Mouse (Mus musculus): ENCODE data around the gene Celf5.
A peak's percentile ranks its signal among the peaks of the same experiment; 100 is the strongest.

The Celf5 gene

DNA sequence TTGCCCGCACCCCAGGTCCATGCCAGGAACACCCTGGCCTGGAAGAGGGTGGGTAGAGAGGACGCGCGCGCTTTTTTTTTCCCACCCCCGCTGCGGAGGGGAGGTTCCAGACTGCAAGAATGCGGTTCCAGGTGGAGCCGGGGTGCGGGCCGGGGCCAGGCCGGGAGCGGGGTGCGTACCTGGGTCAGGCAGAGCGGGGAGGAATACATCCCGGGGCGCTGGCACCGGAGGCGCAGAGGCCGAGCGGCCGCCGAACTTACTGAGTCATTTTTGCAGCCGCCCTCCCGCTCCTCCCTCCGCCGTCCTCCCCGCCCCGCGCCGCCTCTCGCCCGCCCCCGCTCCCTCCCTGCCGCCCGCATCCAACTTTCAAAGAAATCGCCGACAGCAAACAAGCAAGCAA is 55.6 kb downstream of the Celf5 start:
- no peak for DNase-seq (ENCODE audit: low spot score in 2 of 2)

DNA sequence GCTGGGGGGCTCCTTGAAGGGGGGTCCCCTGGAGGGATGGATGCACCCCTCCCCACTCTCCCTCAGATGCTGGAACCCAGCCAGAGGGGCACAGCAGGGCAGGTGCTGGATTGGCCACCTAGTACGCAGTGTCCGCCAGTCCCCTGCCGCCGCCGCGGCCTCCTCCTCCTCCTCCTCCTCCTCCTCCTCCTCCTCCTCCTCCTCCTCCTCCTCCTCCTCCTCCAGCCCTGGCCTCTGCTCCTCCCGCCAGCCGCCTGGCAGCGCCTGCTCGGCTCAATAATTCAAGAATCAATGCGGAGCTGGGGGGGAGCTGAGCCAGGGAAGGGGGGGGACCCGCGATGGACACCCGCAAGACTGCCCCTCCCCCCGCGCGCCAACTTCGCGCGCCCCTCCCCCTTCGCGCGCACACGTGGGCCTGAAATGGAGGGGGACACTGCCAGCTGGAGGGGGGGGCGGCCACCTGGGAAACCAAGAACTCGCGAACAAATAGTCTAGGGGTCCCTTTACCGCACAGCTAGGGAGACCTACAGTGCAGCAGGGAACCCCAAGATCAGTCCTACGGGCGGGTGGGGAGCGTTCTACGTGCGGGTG is 56.3 kb downstream of the Celf5 start:
- no peak for DNase-seq (ENCODE audit: low spot score in 2 of 2)

DNA sequence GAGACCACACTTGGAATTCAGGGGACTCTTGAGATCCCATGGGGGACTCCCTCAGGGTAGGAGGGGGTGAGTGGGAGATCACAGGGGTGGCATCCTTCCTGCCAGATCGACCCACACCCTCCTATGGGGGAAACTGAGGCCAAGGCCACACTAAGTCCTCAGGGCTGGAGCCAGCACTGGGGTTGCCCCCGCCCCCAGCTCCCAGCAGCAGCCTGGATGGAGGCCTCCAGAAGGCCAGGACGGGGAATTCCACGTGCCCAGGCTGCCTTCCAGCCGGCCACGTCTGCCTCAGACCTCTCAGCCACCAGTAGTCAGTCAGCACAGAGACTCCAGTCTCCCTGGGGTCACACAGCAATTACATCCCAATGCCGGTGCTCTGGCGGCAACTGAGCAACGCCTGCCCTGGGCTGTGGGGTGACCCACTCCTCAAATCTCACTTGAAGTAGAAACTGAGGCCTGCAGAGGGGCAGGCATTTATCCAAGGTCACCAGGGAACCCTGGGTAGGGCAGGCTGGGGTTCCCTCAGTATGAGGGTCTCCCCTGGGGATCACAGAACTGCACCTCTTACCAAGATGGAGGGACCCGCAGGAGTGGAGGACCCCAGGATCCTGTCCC is 57.2 kb downstream of the Celf5 start:
- no peak for DNase-seq (ENCODE audit: low spot score in 2 of 2)

DNA sequence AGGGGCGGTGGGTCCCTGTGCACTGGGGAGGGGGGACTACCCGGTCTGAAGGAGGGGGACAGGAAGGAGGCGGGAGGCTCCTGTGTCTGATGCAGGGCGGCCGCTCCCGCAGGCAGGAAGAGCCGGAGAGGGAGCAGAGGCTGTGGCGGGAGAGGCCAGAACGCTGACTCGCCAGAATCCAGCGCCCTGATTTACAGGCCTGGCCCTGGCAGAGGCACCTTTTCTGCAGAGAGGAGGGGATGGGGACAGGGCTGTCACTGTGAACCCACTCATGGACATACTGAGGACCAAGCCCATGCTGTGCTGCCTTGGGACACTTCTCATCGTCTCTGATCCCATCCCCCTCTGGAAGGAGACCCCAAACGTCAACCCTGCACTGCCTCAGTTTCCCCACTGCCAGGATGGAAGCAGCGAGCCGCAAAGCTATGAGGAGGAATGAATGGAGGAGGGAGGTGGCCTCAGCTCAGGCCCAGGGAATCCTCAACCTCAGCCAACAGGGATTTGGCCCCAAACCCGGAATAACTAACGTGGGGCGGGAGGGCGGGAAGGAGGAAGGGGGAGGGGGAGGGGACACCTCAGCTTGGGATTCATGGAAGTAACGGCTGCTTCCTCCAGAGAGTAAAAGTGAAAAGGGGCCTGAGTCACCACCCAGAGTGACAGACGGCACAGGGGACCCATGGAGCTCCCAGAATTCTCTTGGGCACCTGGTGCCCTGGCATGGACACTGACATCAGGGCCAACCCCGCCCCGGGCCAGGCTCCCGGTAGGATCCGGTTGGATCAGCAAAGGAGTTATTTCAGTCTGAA is 58.1 kb downstream of the Celf5 start:
- DNase-seq (ENCODE audit: low spot score in 2 of 2) = peak in 1 of 2 experiments; percentile 3

DNA sequence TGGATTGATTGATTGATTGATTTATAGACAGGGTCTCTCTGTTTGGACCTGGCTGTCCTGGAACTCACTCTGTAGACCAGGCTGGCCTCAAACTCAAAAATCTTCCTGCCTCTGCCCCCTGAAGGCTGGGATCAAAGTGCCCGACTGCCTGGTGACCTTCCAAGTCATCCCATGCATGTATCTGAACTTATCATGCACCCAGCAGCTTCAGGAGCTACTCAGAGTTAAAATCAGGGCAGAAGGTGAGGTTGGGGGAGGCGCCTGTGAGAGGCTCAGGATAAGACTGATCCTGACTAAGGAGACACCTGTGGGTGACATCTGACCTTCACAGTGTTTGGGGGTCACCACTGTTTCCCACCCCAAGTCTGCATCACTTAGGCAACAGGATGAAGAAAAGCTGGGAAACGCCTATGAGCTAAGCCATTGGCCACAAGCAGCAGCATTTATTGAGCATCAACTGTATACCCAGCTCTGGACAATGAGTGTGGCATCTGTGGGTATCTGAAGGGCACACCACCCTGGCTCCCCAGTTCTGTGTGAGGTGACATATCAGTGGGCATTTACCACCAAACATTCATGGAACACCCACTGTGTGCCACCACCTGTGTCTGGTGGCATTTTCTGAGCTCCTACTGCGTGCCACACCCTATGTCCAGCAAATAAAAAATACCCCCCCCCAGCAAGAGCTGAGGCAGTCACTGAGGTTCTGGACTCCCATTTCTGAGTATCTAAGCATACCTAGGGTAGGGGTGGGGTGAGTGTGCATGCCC is 58.8 kb downstream of the Celf5 start:
- DNase-seq (ENCODE audit: low spot score in 2 of 2) = no peak

DNA sequence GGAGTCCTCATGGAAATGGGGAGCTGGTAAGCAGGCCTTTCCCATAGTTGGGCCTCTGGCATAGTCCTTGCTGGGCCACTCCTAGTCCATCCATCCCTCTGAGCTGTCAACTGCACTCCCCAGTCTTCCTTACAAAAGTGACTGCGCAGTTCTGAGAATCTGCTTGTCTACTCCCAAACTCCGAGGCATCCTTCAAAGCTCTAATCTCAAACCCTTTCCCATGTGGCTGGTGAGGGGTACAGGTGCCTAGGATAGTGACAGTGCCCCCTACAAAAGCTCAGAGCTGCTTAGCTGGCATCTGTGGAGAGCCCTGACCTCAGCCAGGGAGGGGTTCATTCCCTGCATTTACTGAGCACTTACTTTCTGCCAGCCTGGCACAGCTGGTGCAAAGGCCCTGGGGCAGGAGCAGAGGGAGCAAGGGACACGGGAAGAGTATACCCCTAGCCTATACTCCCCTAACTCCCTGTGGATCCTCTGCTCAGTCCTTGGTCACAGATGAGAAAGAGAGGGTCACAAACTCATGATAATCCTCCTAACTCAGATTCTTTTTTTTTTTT is 59.8 kb downstream of the Celf5 start:
- no peak for DNase-seq (ENCODE audit: low spot score in 2 of 2)

DNA sequence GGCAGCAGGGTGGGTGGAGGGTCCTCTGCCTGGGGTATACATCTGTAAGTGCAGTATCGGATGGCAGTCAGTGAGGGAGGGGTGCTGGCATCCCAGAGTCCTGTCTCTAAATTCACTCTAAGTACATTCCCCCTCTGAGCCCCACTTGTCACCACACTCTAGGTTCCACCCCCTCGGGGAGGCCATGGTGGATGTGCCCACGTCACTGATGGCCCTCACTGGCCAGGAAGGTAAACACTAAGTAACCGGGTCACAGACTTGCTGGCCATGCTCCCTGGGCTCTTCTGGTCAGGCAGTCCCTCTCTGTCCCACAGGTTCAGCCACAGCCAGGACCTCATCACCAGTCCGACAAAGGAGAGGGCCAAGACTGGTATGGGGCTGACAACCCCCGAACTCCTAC is 60.3 kb downstream of the Celf5 start:
- no peak for DNase-seq (ENCODE audit: low spot score in 2 of 2)

DNA sequence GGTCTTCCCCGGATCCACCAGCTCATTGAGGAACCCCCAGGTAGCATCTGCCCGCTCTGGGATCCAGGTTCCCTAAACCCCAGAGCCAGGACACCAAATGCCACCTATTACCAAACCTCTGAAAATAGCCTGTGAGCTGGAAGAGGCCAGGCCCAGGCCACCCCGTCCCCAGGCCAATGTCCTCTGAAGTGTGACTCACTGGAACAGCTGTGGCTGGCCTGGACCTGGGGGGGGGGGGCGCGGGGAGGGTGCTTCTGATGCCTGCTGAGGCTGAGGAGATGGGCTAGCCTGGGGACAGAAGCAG is 60.8 kb downstream of the Celf5 start:
- no peak for DNase-seq (ENCODE audit: low spot score in 2 of 2)

DNA sequence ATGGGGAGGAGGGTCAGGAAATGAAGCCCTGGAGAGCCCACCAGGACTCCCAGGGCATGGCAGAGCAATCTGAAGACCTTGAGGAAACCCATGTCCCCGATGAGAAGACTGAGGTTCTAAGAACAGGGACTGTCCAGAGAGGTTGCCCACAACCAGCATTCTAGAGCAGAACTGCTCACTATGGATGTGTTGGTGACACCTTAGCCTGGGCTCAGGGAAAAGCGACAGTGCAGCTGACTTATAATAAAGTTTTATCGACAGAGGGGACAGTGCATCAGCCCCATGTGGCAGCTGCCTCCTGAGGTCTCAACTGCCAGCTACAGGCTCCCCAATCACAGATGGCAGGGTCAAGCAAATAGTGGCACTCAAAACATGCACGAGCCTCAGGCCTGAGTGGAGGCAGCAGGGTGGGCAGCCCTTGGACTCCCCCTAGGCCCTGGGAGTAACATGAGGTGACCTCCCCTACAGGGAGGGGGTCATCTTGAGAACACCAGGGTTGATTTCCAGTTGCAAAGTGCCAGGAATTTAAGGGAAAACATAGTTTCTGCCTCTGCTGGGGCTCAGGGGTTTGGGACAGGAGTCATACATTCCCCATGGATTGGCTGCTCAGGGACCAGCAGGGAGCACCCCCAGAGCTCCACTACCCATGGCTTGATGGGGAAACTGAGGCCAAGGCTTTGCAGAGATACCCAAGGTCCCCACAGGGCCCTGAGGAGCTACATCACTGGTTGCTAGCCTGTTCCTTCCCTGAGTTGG is 61.3 kb downstream of the Celf5 start:
- DNase-seq (ENCODE audit: low spot score in 2 of 2) = no peak

DNA sequence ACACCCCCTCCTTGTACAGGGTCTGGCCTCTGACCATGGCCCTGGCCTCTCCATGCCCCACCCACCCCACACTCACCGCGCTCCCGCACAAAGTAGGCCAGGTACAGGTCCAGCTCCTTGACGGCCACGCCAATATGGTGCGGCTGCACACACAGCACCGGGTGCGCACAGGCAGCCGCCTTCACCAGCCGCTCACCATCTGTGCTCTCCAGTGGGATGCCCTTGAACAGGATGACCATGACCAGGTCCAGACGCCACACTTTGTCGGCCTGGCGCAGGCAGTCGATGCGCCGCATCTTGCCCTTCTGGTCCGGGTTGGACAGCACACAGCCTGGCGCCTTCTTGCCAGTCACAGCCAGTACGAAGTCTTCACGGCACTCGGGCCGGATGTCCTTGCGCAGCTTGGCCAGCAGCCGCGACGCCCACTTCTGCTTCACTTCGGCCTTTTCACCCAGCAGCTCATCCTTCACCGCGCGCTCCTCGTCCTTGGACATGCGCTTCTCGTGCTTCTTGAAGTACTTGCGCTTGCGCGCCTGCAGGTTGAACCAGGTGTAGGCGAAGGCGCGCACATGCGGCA is 62.2 kb downstream of the Celf5 start:
- DNase-seq (ENCODE audit: low spot score in 2 of 2) = no peak

DNA sequence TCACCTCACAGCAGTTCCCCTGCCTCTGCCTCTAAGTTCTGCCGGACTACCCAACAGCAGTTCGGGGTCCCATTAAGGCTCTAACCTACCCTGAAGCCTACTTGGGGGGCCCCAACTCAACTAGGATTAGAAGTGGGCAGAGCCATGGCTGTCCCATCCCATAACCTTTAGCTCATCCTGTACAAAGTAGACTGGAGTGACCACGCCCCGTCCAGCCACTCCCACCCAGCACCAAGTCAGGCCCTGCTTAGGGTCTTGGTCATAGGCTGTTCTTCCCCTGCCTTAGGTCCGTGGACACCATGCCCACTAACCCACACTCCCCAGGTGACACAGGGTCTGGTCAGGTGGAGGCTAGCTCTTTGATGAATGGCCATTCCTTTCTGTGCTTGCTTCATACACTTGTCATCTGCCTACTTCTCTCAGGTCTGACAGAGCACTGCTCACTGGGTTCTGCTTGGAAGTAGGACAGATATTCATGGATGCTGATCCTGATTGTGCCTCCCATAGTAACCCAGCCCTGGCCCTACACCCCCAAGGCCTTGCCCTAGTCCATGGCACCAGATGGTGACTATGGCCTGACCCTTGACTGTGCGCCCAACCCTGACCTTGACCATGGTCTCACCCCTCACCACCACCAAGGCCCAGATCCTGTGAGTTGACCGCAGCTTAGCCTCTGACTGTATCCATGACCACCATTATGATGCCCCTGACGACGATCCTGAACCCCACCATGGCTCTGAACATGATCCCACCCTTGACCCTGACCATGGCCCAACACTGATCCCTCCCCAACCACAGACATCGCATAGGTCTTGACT is 63.2 kb downstream of the Celf5 start:
- DNase-seq (ENCODE audit: low spot score in 2 of 2) = no peak

DNA sequence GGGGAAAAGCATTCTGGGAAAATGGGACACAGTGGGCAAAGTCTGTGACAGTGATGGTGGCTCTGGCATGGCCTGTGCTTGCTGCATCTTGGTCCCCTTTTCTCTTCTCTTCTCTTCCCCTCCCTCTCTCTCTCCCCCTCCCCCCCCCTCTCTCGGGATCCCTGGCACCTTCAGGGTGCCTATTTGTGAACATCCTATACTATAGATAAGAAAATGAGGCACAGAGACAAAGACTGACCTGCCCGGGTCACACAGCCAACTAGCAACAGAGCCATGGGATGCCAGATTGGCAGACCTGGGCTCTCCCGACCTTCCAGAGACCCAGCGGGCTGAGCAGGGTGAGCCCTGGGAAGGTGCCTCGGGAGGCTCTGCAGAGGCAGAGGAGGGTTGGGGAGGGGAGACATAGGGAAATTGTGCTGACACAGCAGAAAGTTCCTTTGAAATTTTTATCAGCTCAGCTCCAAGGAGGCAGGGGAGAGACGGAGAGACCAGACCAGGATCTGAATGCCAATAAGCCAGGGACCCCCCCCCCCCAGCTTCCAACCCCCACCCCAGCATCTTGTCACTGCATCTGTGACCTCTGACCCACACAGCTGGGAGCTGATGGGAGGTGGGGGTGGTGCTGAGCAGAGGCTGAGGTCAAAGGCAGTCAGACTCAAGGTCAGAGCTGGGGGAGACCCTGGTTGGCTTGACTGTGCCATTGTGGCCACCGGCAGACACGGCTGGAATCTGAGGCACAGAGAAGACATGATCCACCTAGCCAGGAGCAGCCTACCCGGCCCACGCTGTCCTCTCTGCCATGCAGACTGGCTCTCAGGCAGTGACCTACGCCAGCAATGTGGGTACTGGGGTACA is 64.1 kb downstream of the Celf5 start:
- DNase-seq (ENCODE audit: low spot score in 2 of 2) = no peak

DNA sequence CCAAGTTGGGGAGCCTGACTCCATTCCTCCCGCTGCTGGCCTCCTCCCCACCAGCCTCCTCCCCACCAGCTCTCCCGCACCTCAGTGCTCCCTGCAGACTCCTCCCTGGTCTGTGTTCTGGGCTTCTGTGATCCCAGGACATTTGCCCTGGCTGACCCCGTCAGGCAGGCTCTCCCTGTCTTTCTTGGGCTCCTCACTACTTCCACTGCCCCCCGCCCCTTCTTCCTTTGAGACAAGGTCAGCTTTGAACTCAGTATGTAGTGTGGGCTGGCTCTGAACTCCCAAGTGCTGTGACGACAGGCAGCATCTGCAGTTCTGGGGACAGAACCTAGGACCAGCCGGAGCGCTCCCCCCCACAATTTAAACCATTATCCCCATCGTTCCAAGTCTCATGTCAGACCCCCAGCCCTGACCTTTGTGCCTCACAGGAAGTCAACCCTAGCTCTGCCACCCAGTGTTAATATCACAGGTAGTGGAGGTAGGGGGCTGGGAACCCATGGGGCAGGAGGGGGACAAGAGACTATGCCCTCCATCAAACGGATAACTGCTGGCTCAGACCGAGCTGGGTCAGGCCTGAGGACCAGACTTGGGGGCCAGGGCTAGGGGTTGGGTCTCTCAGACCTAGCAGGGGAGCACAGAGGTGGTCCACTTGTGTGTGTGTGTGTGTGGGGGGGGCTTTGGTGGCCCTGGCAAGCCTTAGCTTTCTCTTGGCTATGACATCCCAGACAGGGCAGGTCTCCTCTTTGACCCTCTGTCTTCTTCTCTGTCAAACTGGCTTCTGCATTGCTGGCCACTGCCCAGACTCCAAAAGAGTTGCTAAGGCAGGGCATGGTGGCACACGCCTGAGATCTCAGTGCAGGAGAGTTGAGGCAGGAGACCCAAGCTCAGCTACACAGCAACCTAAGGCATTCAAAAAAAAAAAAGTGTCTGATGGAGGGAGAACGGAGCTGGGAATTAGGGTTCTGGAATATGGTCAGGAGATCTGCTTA is 65.0 kb downstream of the Celf5 start:
- DNase-seq (ENCODE audit: low spot score in 2 of 2) = no peak

DNA sequence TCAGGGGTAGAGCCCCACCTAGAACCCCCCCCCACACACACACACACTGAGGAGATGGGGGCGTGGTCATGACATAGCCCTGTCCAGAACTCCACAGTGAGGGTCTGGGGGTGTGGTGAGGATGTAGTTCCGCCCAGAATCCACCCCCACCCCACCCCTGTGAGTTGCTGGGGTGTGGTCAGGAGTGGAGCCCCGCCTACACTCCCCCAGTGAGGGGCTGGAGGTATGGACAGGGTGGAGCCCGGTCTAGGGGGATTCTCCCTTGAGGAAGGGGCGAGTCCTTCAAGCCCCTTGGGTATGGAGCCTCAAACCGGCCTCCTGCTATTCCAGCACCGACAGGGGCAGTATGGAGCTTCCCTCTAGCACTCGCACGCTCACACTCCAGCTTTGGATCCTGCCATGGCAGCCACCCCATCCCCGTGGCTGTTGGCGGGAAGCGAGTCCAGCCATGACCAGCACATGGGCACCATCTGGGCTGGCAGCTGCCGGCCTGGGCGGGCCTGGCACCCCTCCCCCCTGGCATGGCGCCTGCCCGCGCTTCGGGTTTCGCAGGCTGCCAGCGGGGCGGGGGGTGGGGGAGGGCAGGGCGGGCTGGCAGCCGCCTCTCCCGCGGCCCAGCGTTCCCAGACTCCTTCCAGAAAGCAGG is 65.8 kb downstream of the Celf5 start:
- DNase-seq (ENCODE audit: low spot score in 2 of 2) = no peak

DNA sequence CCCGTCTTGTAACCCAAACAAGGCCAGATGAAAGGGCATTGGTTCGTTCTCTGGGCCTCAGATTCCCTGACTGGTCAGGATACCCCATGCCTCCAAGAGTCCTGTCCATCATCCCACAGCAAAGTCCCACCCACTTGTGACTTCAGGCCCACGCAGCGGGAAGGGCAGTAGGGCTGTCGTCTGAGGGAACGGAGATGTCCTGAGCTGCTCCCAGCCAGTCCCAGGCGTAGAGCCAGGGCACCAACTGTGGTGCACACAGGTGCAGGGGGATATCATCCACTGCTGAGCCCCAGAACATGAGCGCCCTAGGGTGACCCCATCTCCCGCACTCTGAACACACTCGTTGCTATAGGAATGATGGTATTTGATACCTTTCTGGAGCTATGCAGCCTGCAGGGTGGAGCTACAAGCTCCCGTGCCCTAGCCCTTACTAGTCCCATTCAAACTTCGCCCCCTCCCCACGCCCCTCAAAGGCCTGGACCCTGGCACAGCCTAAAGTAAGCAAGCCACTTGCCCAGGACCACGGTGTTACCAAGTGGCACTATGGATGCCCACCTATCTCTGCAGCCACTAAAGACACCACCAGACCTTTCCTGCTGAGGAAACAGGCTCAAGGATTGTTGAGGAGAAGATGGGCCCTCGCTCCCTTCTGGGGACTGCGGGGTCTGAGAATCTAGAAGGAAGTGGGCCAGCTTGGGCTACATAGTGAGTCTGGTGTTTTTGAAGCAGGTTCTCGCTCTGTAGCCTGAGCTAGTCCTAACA is 66.8 kb downstream of the Celf5 start:
- no peak for DNase-seq (ENCODE audit: low spot score in 2 of 2)

DNA sequence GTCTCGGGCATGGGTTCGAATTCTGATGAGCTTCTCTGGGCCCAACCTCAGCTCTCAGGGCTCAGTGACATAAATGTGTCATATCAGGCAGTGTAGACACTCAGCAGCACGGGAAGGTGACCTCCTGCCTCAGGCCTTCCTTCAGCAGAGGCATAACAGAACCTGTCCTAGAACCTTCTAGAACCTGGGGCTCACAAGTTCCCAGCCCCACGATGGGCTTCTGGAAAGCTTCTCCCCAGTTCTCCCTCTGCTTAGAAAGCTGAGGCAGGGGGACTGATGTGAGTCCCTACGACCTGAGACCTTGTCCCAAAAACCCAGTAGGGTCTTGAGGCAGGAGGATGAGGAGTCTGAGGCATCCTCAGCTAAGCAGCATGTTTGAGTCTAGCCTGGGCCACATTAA is 67.4 kb downstream of the Celf5 start:
- DNase-seq (ENCODE audit: low spot score in 2 of 2) = no peak

DNA sequence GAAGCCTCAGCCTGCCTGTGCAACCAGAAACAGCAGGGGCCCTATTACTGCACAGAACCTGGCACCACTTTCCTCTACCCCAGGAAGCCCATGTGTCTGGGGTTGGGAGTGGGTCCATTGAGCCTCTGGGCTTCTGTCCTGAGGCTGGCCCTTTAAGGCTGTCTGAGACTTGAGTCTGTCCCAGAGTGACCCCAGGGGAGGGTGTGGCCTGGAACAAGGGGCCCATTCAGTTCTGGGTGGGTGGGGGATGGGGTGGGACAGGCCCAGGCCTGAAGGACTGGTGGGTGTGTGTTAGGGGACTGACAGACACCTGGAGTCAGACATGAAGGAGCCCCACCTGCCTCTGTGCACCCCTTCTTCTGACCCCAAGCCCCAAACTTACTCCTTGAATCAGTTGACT is 67.8 kb downstream of the Celf5 start:
- no peak for DNase-seq (ENCODE audit: low spot score in 2 of 2)

All from thymus, postnatal 10 days (tissue).